Mouse (Mus musculus) G1E (cell line): ENCODE data around the gene Hoxa13.

ENCODE experiments used
- CTCF ChIP-seq: IDR thresholded peaks from 2 replicates; pipeline ENCODE4 v1.5.1; 2012; ENCODE audit warnings: low read depth, low read length, inconsistent platforms, mixed read lengths
- GATA1 ChIP-seq: IDR thresholded peaks from 2 replicates; pipeline ENCODE4 v1.6.1; 2012; ENCODE audit warnings: borderline replicate concordance, low read length, inconsistent platforms, mixed read lengths
- POLR2AphosphoS5 ChIP-seq: IDR thresholded peaks from 2 replicates; pipeline ENCODE4 v1.6.1; 2012; ENCODE audit warnings: low read depth, low read length, inconsistent platforms; ENCODE audit not compliant: insufficient replicate concordance
- TAL1 ChIP-seq: conservative IDR thresholded peaks from 2 replicates; pipeline ENCODE4 v1.6.1; 2012; ENCODE audit warnings: low read depth, low read length, inconsistent platforms, mixed read lengths

DNA sequence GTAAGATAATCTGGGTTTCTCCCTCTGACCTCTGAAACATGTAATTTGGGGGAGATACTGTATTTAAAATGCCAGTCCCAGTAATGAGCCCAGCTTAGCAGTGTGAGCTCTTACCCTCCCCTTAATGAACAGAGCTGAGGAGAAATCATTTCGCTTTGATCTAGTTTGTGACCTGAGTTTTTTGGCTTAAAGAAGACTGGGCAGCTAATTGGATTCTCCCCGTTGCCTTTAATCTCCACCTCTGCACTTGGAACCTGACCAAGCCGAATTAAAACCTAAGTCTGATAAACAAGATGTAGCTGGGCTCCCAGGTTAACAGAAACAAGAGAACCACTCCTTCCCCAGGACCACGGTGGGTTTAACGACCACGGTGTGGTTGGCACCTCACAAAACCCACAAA, 15.7 kb upstream of the Hoxa13 start:
- TF ChIP-seq CTCF (no peak), GATA1 (no peak), POLR2AphosphoS5 (no peak), TAL1 (no peak)
